Mouse (Mus musculus): ENCODE data around the gene Pla2g1b. TPM values are rescaled to one million over a fixed set of nuclear protein-coding genes. Genes with fewer than 3 reads are reported as not detected.
"Not testable (repeated sequence)": the region's sequence is repeated elsewhere in the genome, so short reads cannot be mapped to it uniquely, and the experiment has no call there.

The Pla2g1b gene
- polyA plus RNA-seq, 1 experiment from 2014 or later: not detected

DNA sequence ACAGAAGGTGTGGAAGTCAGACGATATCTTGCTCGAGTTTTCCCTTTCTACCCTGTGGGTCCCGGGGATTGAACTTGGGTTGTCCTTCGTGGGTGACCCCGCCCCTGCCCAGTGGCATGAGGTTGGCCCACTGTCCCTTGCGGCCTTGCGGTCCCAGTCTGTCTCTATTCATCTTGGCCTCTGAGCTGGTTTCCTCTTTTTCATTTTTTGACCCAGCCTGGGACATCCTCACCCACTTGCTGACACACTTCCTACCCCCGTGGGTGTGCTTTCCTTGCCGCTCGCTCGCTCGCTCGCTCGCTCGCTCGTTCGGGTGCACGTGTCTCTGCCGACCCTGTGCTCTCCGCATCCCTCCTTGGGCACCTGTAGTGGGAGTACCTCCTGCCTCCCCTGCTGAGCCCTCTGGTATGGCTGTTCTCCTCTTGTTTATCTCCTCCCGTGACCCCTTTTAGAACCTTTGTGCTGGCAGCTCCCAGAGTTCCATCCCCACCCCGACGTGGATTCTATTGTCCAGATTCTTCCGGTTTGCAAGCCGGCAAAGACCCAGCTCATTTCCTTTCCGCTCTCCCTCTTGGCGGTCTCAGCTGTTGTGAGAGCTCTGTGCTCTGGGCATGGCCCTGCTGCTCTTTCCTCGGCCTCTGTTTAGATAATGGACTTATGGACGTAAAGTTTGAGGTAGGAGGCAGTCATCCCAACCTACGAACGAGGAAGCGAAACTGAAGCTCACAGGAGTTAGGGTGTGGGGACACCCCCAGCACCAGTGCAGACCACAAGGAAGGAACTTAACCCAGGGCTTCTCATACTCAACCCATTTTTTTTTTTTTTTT, 50.2 kb downstream of the Pla2g1b start:
- Histone ChIP-seq H3K27ac (no peak overlapping the region), H3K4me3 (replicated peaks; ENCODE audit: low read length) (no peak overlapping the region), H3K27me3 (ENCODE audit: control insufficient read depth, insufficient read depth, low read length) (no peaks in the 10 kb centered on the region), H3K4me2 (replicated peaks) (no peak overlapping the region), H3K36me3 (replicated peaks; ENCODE audit: control insufficient read depth, insufficient read depth) (no peaks in the 10 kb centered on the region), H3K9ac (no peak overlapping the region), H3K9me3 (ENCODE audit: control insufficient read depth, low read length) (no peaks in the 10 kb centered on the region), H3K4me1 (replicated peaks; ENCODE audit: control insufficient read depth, insufficient read depth, low read length) (peaks cover 9% of the 10 kb centered on the region; the same call in 1 of the 2 replicates)
- DNase-seq (ENCODE audit: low spot score) (no peak), ATAC-seq (ENCODE audit: low FRiP score) (no peak)
- 77% methylated on average over 32 of the region's 32 CpGs for WGBS

DNA sequence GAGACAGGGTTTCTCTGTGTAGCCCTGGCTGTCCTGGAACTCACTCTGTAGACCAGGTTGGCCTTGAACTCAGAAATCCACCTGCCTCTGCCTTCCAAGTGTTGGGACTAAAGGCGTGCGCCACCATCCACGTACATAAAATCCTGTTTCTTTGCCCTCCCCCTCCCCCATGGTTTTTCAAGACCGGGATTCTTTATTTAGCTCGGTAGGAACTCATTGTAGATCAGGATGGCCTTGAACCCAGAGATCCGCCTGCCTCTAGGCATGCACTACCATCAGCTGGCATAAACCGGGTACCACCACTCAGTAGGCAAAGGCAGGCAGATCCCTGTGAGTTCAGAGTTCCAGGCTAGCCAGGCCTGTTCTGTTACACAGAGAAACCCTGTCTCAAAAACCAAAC, 50.8 kb downstream of the Pla2g1b start:
- Histone ChIP-seq H3K4me3 (replicated peaks; ENCODE audit: low read length) (no peak overlapping the region), H3K9me3 (ENCODE audit: control insufficient read depth, low read length) (no peaks in the 10 kb centered on the region), H3K4me1 (replicated peaks; ENCODE audit: control insufficient read depth, insufficient read depth, low read length) (peaks cover 9% of the 10 kb centered on the region; the same call in 1 of the 2 replicates), H3K9ac (no peak overlapping the region), H3K27ac (no peak overlapping the region), H3K36me3 (replicated peaks; ENCODE audit: control insufficient read depth, insufficient read depth) (no peaks in the 10 kb centered on the region), H3K27me3 (ENCODE audit: control insufficient read depth, insufficient read depth, low read length) (no peaks in the 10 kb centered on the region), H3K4me2 (replicated peaks) (no peak overlapping the region)
- 85% methylated on average over 7 of the region's 7 CpGs for WGBS
- DNase-seq (ENCODE audit: low spot score) (no peak), ATAC-seq (ENCODE audit: low FRiP score) (no peak)

DNA sequence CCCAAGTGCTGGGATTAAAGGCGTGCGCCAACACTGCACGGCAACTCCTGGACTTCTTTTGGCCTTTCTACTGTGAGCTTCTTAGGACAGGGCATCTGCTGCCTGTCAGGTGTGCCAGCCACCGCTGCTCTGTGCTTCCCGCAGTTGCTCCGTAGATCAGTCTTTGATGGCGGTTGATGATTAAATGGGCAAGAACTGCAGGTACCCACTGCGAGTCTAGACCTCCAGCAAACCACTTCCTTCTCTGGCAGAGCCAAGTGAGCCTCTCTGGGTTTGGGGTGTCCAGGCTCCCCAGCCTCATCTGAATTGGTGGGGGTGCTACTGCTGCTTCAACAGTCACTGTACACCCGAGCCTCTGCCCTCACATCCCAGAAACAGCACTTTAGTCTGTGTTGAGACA, 51.4 kb downstream of the Pla2g1b start:
- Histone ChIP-seq H3K4me3 (replicated peaks; ENCODE audit: low read length) (no peak overlapping the region), H3K4me1 (replicated peaks; ENCODE audit: control insufficient read depth, insufficient read depth, low read length) (peaks cover 9% of the 10 kb centered on the region; the same call in 1 of the 2 replicates), H3K27ac (no peak overlapping the region), H3K4me2 (replicated peaks) (no peak overlapping the region), H3K9me3 (ENCODE audit: control insufficient read depth, low read length) (no peaks in the 10 kb centered on the region), H3K36me3 (replicated peaks; ENCODE audit: control insufficient read depth, insufficient read depth) (no peaks in the 10 kb centered on the region), H3K27me3 (ENCODE audit: control insufficient read depth, insufficient read depth, low read length) (no peaks in the 10 kb centered on the region), H3K9ac (no peak overlapping the region)
- ATAC-seq (ENCODE audit: low FRiP score) (no peak), DNase-seq (ENCODE audit: low spot score) (no peak)
- WGBS: 93% methylated on average over 9 of the region's 9 CpGs

DNA sequence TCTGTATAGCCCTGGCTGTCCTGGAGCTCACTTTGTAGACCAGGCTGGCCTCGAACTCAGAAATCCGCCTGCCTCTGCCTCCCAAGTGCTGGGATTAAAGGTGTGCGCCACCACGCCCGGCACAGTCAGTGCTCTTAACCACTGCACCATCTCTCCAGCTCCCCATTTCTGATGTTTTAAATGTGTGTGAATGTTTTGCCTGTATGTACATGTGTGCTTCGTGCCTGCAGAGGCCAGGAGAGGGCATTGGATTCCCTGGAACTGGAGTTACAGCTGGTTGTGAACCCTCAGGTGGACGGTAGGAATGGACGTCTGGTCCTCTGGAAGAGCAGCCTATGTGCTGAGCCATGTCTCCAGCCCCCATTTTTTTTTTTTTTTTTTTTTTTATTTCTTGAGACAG, 52.2 kb downstream of the Pla2g1b start:
- H3K4me3 ChIP-seq (replicated peaks; ENCODE audit: low read length); H3K4me1 ChIP-seq (replicated peaks; ENCODE audit: control insufficient read depth, insufficient read depth, low read length); H3K9ac ChIP-seq; DNase-seq (ENCODE audit: low spot score); H3K36me3 ChIP-seq (replicated peaks; ENCODE audit: control insufficient read depth, insufficient read depth); ATAC-seq (ENCODE audit: low FRiP score); H3K27me3 ChIP-seq (ENCODE audit: control insufficient read depth, insufficient read depth, low read length); H3K27ac ChIP-seq; H3K4me2 ChIP-seq (replicated peaks); H3K9me3 ChIP-seq (ENCODE audit: control insufficient read depth, low read length): not testable (repeated sequence)
- WGBS: 99% methylated on average over 6 of the region's 8 CpGs

DNA sequence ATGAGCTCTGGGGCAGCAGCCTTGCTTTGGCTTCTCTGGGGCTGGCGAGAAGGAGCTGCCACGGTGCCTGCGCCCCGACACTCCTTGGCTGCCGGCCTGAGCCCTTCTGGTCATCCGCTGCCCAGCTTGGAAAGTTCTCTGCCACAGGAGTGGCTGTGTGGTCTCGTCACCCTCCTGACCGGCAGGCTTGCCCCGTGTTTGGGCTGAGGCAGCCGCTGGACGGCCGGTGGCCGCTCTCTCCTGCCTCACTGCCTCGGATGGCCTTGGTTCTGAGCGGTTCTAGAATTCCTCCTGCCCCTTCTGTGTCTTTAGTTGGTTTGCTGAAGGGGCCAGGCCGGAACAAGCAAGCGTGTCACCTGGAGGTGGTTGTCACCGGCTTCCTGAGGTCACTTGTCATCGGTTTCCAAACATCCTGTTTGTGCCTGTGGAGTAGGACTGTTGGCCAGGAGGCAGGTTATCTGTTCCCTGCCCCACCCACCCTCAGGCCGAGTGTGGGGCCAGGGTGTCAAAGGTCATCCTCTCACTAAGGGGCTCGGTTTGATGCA, 54.3 kb downstream of the Pla2g1b start:
- Histone ChIP-seq H3K4me3 (replicated peaks; ENCODE audit: low read length) (no peak overlapping the region), H3K36me3 (replicated peaks; ENCODE audit: control insufficient read depth, insufficient read depth) (no peaks in the 10 kb centered on the region), H3K9ac (no peak overlapping the region), H3K9me3 (ENCODE audit: control insufficient read depth, low read length) (no peaks in the 10 kb centered on the region), H3K27me3 (ENCODE audit: control insufficient read depth, insufficient read depth, low read length) (no peaks in the 10 kb centered on the region), H3K4me1 (replicated peaks; ENCODE audit: control insufficient read depth, insufficient read depth, low read length) (0 out of 2 replicates have a peak, but pooled peaks cover 9% of the 10 kb centered on the region), H3K27ac (no peak overlapping the region), H3K4me2 (replicated peaks) (no peak overlapping the region)
- WGBS: 80% methylated on average over 21 of the region's 21 CpGs
- DNase-seq (ENCODE audit: low spot score) (no peak), ATAC-seq (ENCODE audit: low FRiP score) (no peak)

DNA sequence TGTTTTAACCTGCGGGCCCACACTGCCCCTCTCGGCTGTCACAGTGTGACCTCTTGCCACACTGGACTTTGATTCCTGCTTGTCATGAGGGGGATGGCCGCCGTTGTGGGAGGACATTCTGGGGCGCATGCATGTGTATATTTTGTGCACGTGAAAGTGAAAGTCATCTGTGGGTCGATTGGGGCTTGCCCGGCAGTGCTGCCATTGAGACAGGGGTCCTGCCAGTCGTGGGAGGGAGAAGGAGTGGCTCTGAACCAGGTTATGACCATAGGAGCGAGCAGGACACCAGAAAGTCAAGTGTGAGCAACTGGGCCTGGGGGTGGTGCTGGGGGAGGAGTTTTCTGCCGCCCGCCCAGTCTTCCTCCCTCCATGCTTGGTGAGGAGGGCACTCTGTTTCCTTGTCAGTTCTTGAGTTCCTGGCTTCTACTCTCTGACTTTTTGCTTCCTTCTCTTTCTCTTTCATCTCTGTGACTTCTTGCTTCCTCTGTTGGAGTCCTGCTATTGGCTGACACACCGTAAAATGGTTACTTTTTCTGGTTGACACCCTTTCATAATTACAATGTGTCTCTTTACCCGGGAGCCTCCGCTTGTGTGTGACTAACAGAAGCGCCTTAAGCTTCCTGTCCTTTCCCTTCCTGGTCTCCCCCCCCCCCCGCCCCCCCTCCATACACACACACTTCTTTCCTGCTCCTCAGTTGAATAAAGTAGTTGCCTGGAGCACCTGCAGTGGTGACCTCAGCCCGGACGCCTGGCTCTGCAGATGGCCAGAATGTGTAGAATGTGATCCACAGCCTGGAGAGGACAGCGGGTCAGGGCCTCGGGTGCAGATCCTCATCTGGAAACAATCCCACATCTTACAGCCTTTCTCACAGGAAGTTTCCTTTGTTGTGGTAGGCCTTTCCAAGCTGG, 55.7 kb downstream of the Pla2g1b start:
- WGBS: 72% methylated on average over 20 of the region's 21 CpGs

DNA sequence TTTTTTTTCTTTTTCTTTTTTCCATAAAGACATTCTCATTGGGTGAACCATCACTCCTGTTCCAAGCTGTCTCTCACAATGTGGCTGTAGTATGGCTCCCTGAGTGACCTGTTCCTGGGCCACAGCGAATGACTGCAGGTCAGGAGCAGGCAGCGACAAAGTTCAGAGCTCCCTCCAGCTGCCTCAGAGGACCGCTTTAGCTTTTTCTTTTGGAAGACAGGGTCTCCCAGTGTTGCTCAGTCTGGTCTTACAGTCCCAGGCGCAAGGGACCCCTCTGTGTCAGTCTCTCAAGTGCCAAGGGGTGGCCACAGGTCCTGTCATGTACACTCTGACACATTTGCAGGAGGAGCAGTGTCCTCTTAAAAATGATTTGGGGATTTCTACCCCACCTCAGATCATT, 56.5 kb downstream of the Pla2g1b start:
- WGBS: 85% methylated on average over 4 of the region's 4 CpGs
- no peaks in the 10 kb centered on the region for H3K9me3 ChIP-seq (ENCODE audit: control insufficient read depth, low read length)
- no peaks in the 10 kb centered on the region for H3K36me3 ChIP-seq (replicated peaks; ENCODE audit: control insufficient read depth, insufficient read depth)
- H3K4me1 ChIP-seq (replicated peaks; ENCODE audit: control insufficient read depth, insufficient read depth, low read length): 0 out of 2 replicates have a peak, but pooled peaks cover 9% of the 10 kb centered on the region
- no peak overlapping the region for H3K4me2 ChIP-seq (replicated peaks)
- no peaks in the 10 kb centered on the region for H3K27me3 ChIP-seq (ENCODE audit: control insufficient read depth, insufficient read depth, low read length)
- H3K4me3 ChIP-seq (replicated peaks; ENCODE audit: low read length): no peak overlapping the region
- H3K27ac ChIP-seq: peak overlapping the region; percentile 20; the same call in 1 of the 2 replicates
- ATAC-seq (ENCODE audit: low FRiP score): no peak
- no peak overlapping the region for H3K9ac ChIP-seq
- no peak for DNase-seq (ENCODE audit: low spot score)

More for the DNA sequence above, 55.7 kb downstream of the Pla2g1b start:
- ATAC-seq (ENCODE audit: low FRiP score) (no peak), DNase-seq (ENCODE audit: low spot score) (no peak)
- no peaks in the 10 kb centered on the region for H3K36me3 ChIP-seq (replicated peaks; ENCODE audit: control insufficient read depth, insufficient read depth)
- no peak overlapping the region for H3K9ac ChIP-seq
- peak overlapping the region; percentile 20; the same call in 1 of the 2 replicates for H3K27ac ChIP-seq
- H3K4me3 ChIP-seq (replicated peaks; ENCODE audit: low read length): no peak overlapping the region
- H3K4me2 ChIP-seq (replicated peaks): no peak overlapping the region
- 0 out of 2 replicates have a peak, but pooled peaks cover 9% of the 10 kb centered on the region for H3K4me1 ChIP-seq (replicated peaks; ENCODE audit: control insufficient read depth, insufficient read depth, low read length)
- H3K9me3 ChIP-seq (ENCODE audit: control insufficient read depth, low read length): no peaks in the 10 kb centered on the region
- H3K27me3 ChIP-seq (ENCODE audit: control insufficient read depth, insufficient read depth, low read length): no peaks in the 10 kb centered on the region

DNA sequence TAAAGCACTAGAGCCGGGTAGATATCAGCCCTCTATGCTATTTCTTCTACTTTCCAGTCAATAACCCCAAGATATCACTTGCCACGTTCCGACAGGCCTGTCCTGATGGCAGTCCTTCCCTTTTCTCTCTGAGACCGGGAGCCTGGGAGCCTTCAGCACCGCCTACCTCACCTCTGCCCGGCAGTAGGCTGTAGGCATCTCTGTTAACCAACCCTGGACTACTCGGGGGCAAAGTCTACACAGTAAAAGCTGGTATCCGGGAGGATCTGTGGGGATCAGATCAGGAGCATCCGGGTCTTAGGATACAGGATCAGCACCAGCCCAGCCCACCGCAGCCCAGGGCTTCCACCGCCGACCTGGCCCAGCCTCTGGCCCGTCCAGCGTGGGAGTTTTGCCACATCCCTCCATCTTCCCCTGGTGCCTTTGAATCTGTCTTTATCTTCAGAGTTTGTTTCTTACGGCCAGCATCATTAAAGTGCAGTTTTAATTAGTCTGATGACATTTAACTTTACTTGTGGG, 57.0 kb downstream of the Pla2g1b start:
- Histone ChIP-seq H3K9me3 (ENCODE audit: control insufficient read depth, low read length) (no peaks in the 10 kb centered on the region), H3K9ac (no peak overlapping the region), H3K4me1 (replicated peaks; ENCODE audit: control insufficient read depth, insufficient read depth, low read length) (0 out of 2 replicates have a peak, but pooled peaks cover 9% of the 10 kb centered on the region), H3K27me3 (ENCODE audit: control insufficient read depth, insufficient read depth, low read length) (no peaks in the 10 kb centered on the region), H3K27ac (no peak overlapping the region), H3K36me3 (replicated peaks; ENCODE audit: control insufficient read depth, insufficient read depth) (no peaks in the 10 kb centered on the region), H3K4me2 (replicated peaks) (no peak overlapping the region), H3K4me3 (replicated peaks; ENCODE audit: low read length) (no peak overlapping the region)
- DNase-seq (ENCODE audit: low spot score) (no peak), ATAC-seq (ENCODE audit: low FRiP score) (no peak)
- 77% methylated on average over 15 of the region's 15 CpGs for WGBS

All from hindbrain, embryonic 14.5 days (tissue).